Mouse (Mus musculus): ENCODE measurements around the gene Gm20388.

Gene Gm20388

GRCm38 (mm10) chr8:122277204-122277995, 2366.8 kb downstream of the Gm20388 start:
- DNase-seq = peak; percentile 42

GRCm38 (mm10) chr8:122280156-122280555, 2369.5 kb downstream of the Gm20388 start:
- DNase-seq = no peak

GRCm38 (mm10) chr8:122280588-122281316, 2370.1 kb downstream of the Gm20388 start:
- peak; percentile 83 for DNase-seq

- peak; percentile 99 for DNase-seq
Measured at GRCm38 (mm10) chr8:122281317-122282034, 2370.8 kb downstream of the Gm20388 start.

- no peak for DNase-seq
Measured at GRCm38 (mm10) chr8:122282035-122282358, 2371.4 kb downstream of the Gm20388 start, which contains the start of gene Zfpm1. Zfpm1 (plus strand) TSS chr8:122282141.

- DNase-seq = peak; percentile 37
Measured at GRCm38 (mm10) chr8:122282501-122283355, 2372.1 kb downstream of the Gm20388 start.

GRCm38 (mm10) chr8:122283356-122284202, 2372.9 kb downstream of the Gm20388 start:
- DNase-seq = peak; percentile 67

GRCm38 (mm10) chr8:122284203-122284658, 2373.6 kb downstream of the Gm20388 start:
- DNase-seq = peak; percentile 77

GRCm38 (mm10) chr8:122284659-122285261, 2374.1 kb downstream of the Gm20388 start:
- DNase-seq = peak; percentile 67

GRCm38 (mm10) chr8:122285727-122286126, 2375.1 kb downstream of the Gm20388 start:
- DNase-seq = no peak

- no peak for DNase-seq
Measured at GRCm38 (mm10) chr8:122286899-122287298, 2376.3 kb downstream of the Gm20388 start.

GRCm38 (mm10) chr8:122287742-122288141, 2377.1 kb downstream of the Gm20388 start:
- DNase-seq = no peak

GRCm38 (mm10) chr8:122288344-122288743, 2377.7 kb downstream of the Gm20388 start:
- DNase-seq = no peak

GRCm38 (mm10) chr8:122291075-122291474, 2380.4 kb downstream of the Gm20388 start:
- DNase-seq = no peak

GRCm38 (mm10) chr8:122291549-122291948, 2380.9 kb downstream of the Gm20388 start:
- DNase-seq = no peak

- DNase-seq = no peak
Measured at GRCm38 (mm10) chr8:122293484-122293883, 2382.8 kb downstream of the Gm20388 start.

- DNase-seq = peak; percentile 85
Measured at GRCm38 (mm10) chr8:122294273-122294683, 2383.6 kb downstream of the Gm20388 start.

GRCm38 (mm10) chr8:122295389-122295788, 2384.7 kb downstream of the Gm20388 start:
- DNase-seq = no peak

- DNase-seq = peak; percentile 35
Measured at GRCm38 (mm10) chr8:122296173-122297001, 2385.7 kb downstream of the Gm20388 start.
